Mouse (Mus musculus) G1E (cell line): ENCODE data around the gene Gm17018. TPM values are rescaled to one million over a fixed set of nuclear protein-coding genes. Genes with fewer than 3 reads are reported as not detected.

ENCODE experiments used
- ATAC-seq: 2 replicates; pipeline ENCODE4 v1.8.0; 2016; ENCODE audit warnings: mild to moderate bottlenecking; ENCODE audit not compliant: insufficient number of reproducible peaks, poor library complexity, low FRiP score, severe bottlenecking; ENCODE audit errors: extremely low read depth
- DNase-seq: peaks from one replicate; pipeline ENCODE4 v3.0.0; 2012; ENCODE audit warnings: low spot score
- H3K27me3 ChIP-seq: 2 replicates; pipeline ENCODE4 v1.6.1; 2012; ENCODE audit warnings: mild to moderate bottlenecking, low read length, inconsistent platforms; ENCODE audit not compliant: insufficient read depth
- H3K36me3 ChIP-seq: replicated peaks from 2 replicates; pipeline ENCODE3; 2012; ENCODE audit warnings: mild to moderate bottlenecking, inconsistent platforms
- H3K4me1 ChIP-seq: 2 replicates; pipeline ENCODE4 v1.6.1; 2012; ENCODE audit warnings: low read depth, low read length, inconsistent platforms, mixed read lengths; ENCODE audit not compliant: insufficient read depth
- H3K4me3 ChIP-seq: 2 replicates; pipeline ENCODE4 v1.5.1; 2012; ENCODE audit warnings: low read depth, mild to moderate bottlenecking, inconsistent platforms, low read length, moderate library complexity, mixed read lengths
- H3K9me3 ChIP-seq: replicated peaks from 2 replicates; pipeline ENCODE4 v1.6.1; 2012; ENCODE audit warnings: inconsistent platforms
- CTCF ChIP-seq: IDR thresholded peaks from 2 replicates; pipeline ENCODE4 v1.5.1; 2012; ENCODE audit warnings: low read depth, low read length, inconsistent platforms, mixed read lengths
- GATA1 ChIP-seq: IDR thresholded peaks from 2 replicates; pipeline ENCODE4 v1.6.1; 2012; ENCODE audit warnings: borderline replicate concordance, low read length, inconsistent platforms, mixed read lengths
- GATA2 ChIP-seq: IDR thresholded peaks from 2 replicates; pipeline ENCODE4 v1.6.1; 2012; ENCODE audit warnings: low read depth, low read length, inconsistent platforms, borderline replicate concordance
- POLR2AphosphoS5 ChIP-seq: IDR thresholded peaks from 2 replicates; pipeline ENCODE4 v1.6.1; 2012; ENCODE audit warnings: low read depth, low read length, inconsistent platforms; ENCODE audit not compliant: insufficient replicate concordance
- TAL1 ChIP-seq: conservative IDR thresholded peaks from 2 replicates; pipeline ENCODE4 v1.6.1; 2012; ENCODE audit warnings: low read depth, low read length, inconsistent platforms, mixed read lengths
- polyA plus RNA-seq: library from polyadenylated mRNA; stranded (reverse); fragments of >175 nt; gene quantifications from 2 replicates; pipeline ENCODE4 v1.2.3, GENCODE M21; 2012
- total RNA-seq, 2 experiments: library from RNA; stranded (forward) in 1 of 2; stranded (reverse) in 1 of 2; fragments of 200-1000 nt in 1 of 2; fragments of >200 nt in 1 of 2; fragmentation: Nextera tagmentation in 1 of 2; gene quantifications; 2 replicates each; pipeline ENCODE4 v1.2.3; 2014 to 2017

Gm17018 gene
- total and polyA plus RNA-seq, 3 experiments: 13.0 to 28.4 (median 19.5) TPM

DNA sequence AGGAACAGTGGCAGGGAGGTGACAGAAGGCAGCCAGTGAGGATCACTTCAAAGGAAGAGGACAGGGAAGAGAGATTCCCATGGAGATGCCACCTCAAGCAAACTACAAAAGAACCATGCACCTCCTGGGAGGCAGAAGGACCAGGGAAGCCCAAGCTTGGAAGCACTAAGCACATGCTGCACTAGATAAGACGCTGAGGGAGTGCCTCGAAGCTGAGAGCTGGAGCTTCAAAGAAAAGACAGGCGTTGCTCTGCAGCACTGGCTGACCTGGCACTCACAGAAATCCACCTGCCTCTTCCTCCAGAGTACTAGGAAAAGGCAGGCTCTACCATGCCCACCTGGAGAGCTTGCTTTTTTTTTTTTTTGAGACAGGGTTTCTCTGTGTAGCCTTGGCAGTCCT lies 66.6 kb downstream of the Gm17018 start:
- TF ChIP-seq CTCF: no peak
- no peak for TF ChIP-seq TAL1
- TF ChIP-seq POLR2AphosphoS5: no peak
- no peak for TF ChIP-seq GATA2
- TF ChIP-seq GATA1: no peak
- ATAC-seq (no peak), DNase-seq (no peak)
- H3K36me3 ChIP-seq: peaks cover 87% of the 10 kb centered on the region
- peaks cover 22% of the 10 kb centered on the region for H3K4me1 ChIP-seq
- no peaks in the 10 kb centered on the region for H3K9me3 ChIP-seq
- no peak overlapping the region for H3K4me3 ChIP-seq
- H3K27me3 ChIP-seq: no peaks in the 10 kb centered on the region

DNA sequence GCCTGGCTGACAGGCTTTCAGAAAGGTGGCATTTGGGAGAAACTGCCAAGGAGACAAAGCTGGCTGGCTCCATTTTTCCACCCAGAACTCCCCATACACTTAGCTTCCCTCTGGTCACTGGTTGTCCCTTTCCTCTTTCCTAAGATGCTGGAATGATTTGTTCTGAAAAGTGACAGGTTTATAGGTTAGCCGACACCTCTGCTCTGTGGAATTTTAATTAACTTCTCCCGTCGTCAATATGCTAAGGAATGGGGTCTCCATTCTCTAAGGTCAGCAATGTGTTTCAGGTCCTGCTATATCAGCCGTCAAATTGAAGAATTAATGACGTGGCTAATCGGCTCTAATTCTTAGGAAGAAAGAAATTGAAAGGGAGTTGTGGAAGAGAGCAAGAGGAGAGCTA lies 68.2 kb downstream of the Gm17018 start:
- TF ChIP-seq GATA1 (no peak), TAL1 (no peak), POLR2AphosphoS5 (no peak), GATA2 (no peak), CTCF (no peak)
- Histone ChIP-seq H3K36me3 (peaks cover 86% of the 10 kb centered on the region), H3K4me1 (peaks cover 25% of the 10 kb centered on the region), H3K9me3 (no peaks in the 10 kb centered on the region), H3K4me3 (no peak overlapping the region), H3K27me3 (no peaks in the 10 kb centered on the region)
- no peak for DNase-seq
- ATAC-seq: no peak

DNA sequence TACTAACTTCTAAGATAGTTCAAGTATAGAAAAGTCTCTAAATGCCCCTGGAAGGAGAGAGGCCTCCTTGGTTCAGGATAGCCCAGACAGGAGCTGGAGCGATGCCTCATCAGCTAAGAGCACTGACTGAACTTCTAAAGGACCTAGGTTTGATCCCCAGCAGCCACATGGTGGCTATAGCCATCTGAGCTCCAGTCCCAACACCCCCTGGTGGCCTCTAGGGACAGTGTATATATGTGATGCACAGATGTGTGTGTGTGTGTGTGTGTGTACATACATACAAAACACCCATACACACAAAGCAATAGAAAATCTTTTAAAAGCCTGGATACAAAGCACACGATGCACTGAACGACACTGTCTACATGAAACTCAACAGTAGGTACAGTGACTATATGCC lies 68.8 kb downstream of the Gm17018 start:
- TF ChIP-seq TAL1: no peak
- no peak for TF ChIP-seq CTCF
- no peak for TF ChIP-seq GATA1
- TF ChIP-seq GATA2: no peak
- no peak for TF ChIP-seq POLR2AphosphoS5
- DNase-seq (no peak), ATAC-seq (no peak)

More for the DNA sequence above, 68.8 kb downstream of the Gm17018 start:
- Histone ChIP-seq H3K4me3 (no peak overlapping the region), H3K27me3 (no peaks in the 10 kb centered on the region), H3K4me1 (peaks cover 25% of the 10 kb centered on the region), H3K36me3 (peaks cover 86% of the 10 kb centered on the region), H3K9me3 (no peaks in the 10 kb centered on the region)

Other genes starting within 250 kb of the Gm17018 start
- gene Btrc, start 196.9 kb upstream of the Gm17018 start, total RNA-seq (2014; fragmentation: Nextera tagmentation): 59.1 and 83.6 TPM in 2 replicates
- 26.9 and 27.1 TPM in 2 replicates for gene Btrc, start 196.9 kb upstream of the Gm17018 start, total RNA-seq (2017)
- 7.7 and 11.4 TPM in 2 replicates for gene Btrc, start 196.9 kb upstream of the Gm17018 start, polyA plus RNA-seq
- 7.6 TPM in 2 replicates for gene Poll, start 84 bp upstream of the Gm17018 start, total RNA-seq (2014; fragmentation: Nextera tagmentation)
- gene Poll, start 84 bp upstream of the Gm17018 start, total RNA-seq (2017): 9.4 and 10.2 TPM in 2 replicates
- gene Poll, start 84 bp upstream of the Gm17018 start, polyA plus RNA-seq: 14.0 and 15.9 TPM in 2 replicates
- gene Fbxw4, start 99.7 kb downstream of the Gm17018 start, total RNA-seq (2014; fragmentation: Nextera tagmentation): 59.8 and 104 TPM in 2 replicates
- 9.4 and 9.9 TPM in 2 replicates for gene Fbxw4, start 99.7 kb downstream of the Gm17018 start, total RNA-seq (2017)
- 49.8 and 52.2 TPM in 2 replicates for gene Fbxw4, start 99.7 kb downstream of the Gm17018 start, polyA plus RNA-seq
- gene Fgf8, start 182.3 kb downstream of the Gm17018 start, total RNA-seq (2014; fragmentation: Nextera tagmentation): not detected in 2 replicates
- not detected in 2 replicates for gene Fgf8, start 182.3 kb downstream of the Gm17018 start, total RNA-seq (2017)
- gene Fgf8, start 182.3 kb downstream of the Gm17018 start, polyA plus RNA-seq: not detected in 2 replicates
- 66.5 and 68.4 TPM in 2 replicates for gene Npm3, start 189.0 kb downstream of the Gm17018 start, total RNA-seq (2014; fragmentation: Nextera tagmentation)
- 61.5 and 78.8 TPM in 2 replicates for gene Npm3, start 189.0 kb downstream of the Gm17018 start, total RNA-seq (2017)
- 164 and 170 TPM in 2 replicates for gene Npm3, start 189.0 kb downstream of the Gm17018 start, polyA plus RNA-seq
- 175 and 192 TPM in 2 replicates for gene Mgea5, start 223.2 kb downstream of the Gm17018 start, total RNA-seq (2014; fragmentation: Nextera tagmentation)
- 247 and 283 TPM in 2 replicates for gene Mgea5, start 223.2 kb downstream of the Gm17018 start, total RNA-seq (2017)
- gene Mgea5, start 223.2 kb downstream of the Gm17018 start, polyA plus RNA-seq: 66.4 and 74.3 TPM in 2 replicates